ENCODE assay signal across 9 mouse cellular contexts in genomic region chr3:52643796-52644177, GRCm38 (mm10).
DNase-seq lines count a peak whose midpoint lies in the region; ATAC-seq and TF ChIP-seq lines count a peak whose summit lies in the region.
"Had no signal": no experiment of that assay in that cellular context is flagged by ENCODE, and none has a peak within 500 bp of the region (broad histone marks: within the 10 kb centered on the region; RNA-seq: fewer than 3 reads in every experiment).

No protein-coding gene starts in this region.

- WGBS in embryonic facial prominence, embryonic 10.5 days, result 74% methylated on average over 10 of the region's 10 CpGs
- 67% methylated on average over 10 of the region's 10 CpGs for whole genome bisulfite sequencing in hindbrain, embryonic 13.5 days

- no peak for ATAC-seq in hindbrain, embryonic 13.5 days (ENCODE audit: low FRiP score)
- ATAC-seq in neutrophil, adult 5-6 weeks (ENCODE audit: extremely low read depth, insufficient number of reproducible peaks, low FRiP score, poor library complexity, severe bottlenecking), result peak; percentile 25; the same call in 1 of the 2 replicates

- peaks cover 23% of the 10 kb centered on the region; the same call in 1 of the 2 replicates for H3K27me3 ChIP-seq in embryonic facial prominence, embryonic 10.5 days (replicated peaks; ENCODE audit: low read depth, poor library complexity, severe bottlenecking)
- peaks cover 21% of the 10 kb centered on the region for H3K27me3 ChIP-seq in hindbrain, embryonic 13.5 days

- TF ChIP-seq CTCF in left cerebral cortex, adult 2 months (IDR thresholded peaks at IDR 0.05), result no peak

- no peak overlapping the region for H3K4me3 ChIP-seq in left cerebral cortex, adult 2 months
- H3K4me3 ChIP-seq in embryonic facial prominence, embryonic 10.5 days, result no peak overlapping the region
- H3K4me3 ChIP-seq in hindbrain, embryonic 13.5 days, result no peak overlapping the region

- no peak for DNase-seq in left cerebral cortex, adult 2 months (ENCODE audit: extremely low spot score in 1 of 2, low spot score in 2 of 2)
- DNase-seq in left cerebral cortex, postnatal 14 days (ENCODE audit: low spot score in 2 of 2), result no peak
- DNase-seq in embryonic facial prominence, embryonic 10.5 days (ENCODE audit: low spot score), result no peak
- DNase-seq in urinary bladder, postnatal 36 days (ENCODE audit: low spot score in 2 of 2), result no peak
- DNase-seq in retina, postnatal 1 day, result no peak
- DNase-seq in right cerebral cortex, postnatal 4 days, result no peak
- DNase-seq: lung, adult 18-20 months had no signal

- H3K4me1 ChIP-seq in embryonic facial prominence, embryonic 10.5 days, result peaks cover 59% of the 10 kb centered on the region
- H3K4me1 ChIP-seq in hindbrain, embryonic 13.5 days (replicated peaks), result peaks cover 35% of the 10 kb centered on the region

- H3K9me3 ChIP-seq in embryonic facial prominence, embryonic 10.5 days, result no peaks in the 10 kb centered on the region
- H3K9me3 ChIP-seq in hindbrain, embryonic 13.5 days, result no peaks in the 10 kb centered on the region

- H3K9ac ChIP-seq in hindbrain, embryonic 13.5 days, result no peak overlapping the region

- H3K36me3 ChIP-seq in embryonic facial prominence, embryonic 10.5 days (replicated peaks), result no peaks in the 10 kb centered on the region
- no peaks in the 10 kb centered on the region for H3K36me3 ChIP-seq in hindbrain, embryonic 13.5 days

- H3K4me2 ChIP-seq in hindbrain, embryonic 13.5 days, result no peak overlapping the region

- intact Hi-C loops in left cerebral cortex, adult 2 months (cut with DNase I), result loop anchor here (1.0 kb wide), 1 partner anchor 42 kb away; no protein-coding TSS in a partner anchor
- intact Hi-C loops in left cerebral cortex, postnatal 14 days (cut with DNase I), result no loop called here

- H3K27ac ChIP-seq in left cerebral cortex, adult 2 months, result peak overlapping the region; percentile 78
- H3K27ac ChIP-seq in embryonic facial prominence, embryonic 10.5 days (replicated peaks), result peak overlapping the region; percentile 79
- peak overlapping the region; percentile 81 for H3K27ac ChIP-seq in hindbrain, embryonic 13.5 days
